Mouse (Mus musculus) cerebellum, adult 2 months (tissue): ENCODE measurements around the gene Pcolce.

Experiments used
- CTCF ChIP-seq: fragments of 200-500 bp; IDR thresholded peaks from 2 replicates; pipeline ENCODE4 v1.5.1; 2011; ENCODE audit warnings: low read depth, mild to moderate bottlenecking, control low read depth, low read length, moderate library complexity, borderline replicate concordance; ENCODE audit not compliant: insufficient read depth
- POLR2A ChIP-seq: fragments of 200-500 bp; IDR thresholded peaks from 2 replicates; pipeline ENCODE4 v1.6.1; 2011; ENCODE audit warnings: low read length, control low read depth, borderline replicate concordance; ENCODE audit not compliant: insufficient read depth

- TF ChIP-seq POLR2A (no peak), CTCF (no peak)
These were observed 17.6 kb upstream of the Pcolce start for GRCm38 (mm10) chr5:137631171-137631570.
